Mouse (Mus musculus) kidney, adult 2 months (tissue): ENCODE data around the gene Rps12. TPM values are rescaled to one million over a fixed set of nuclear protein-coding genes. Genes with fewer than 3 reads are reported as not detected.
"Not testable (repeated sequence)": the region's sequence is repeated elsewhere in the genome, so short reads cannot be mapped to it uniquely, and the experiment has no call there.

Source experiments
- DNase-seq: peaks from one replicate; pipeline ENCODE4 v3.0.0; 2021
- H3K27ac ChIP-seq: fragments of 200-500 bp; 2 replicates; pipeline ENCODE4 v1.5.1; 2012; ENCODE audit warnings: low read depth, low read length, control low read depth, inconsistent platforms; ENCODE audit not compliant: insufficient read depth
- H3K27me3 ChIP-seq: fragments of 200-500 bp; replicated peaks from 2 replicates; pipeline ENCODE4 v1.6.1; 2012; ENCODE audit warnings: mild to moderate bottlenecking, moderate library complexity, low read length, inconsistent platforms; ENCODE audit not compliant: control insufficient read depth, insufficient read depth
- H3K36me3 ChIP-seq: fragments of 200-500 bp; 2 replicates; pipeline ENCODE4 v1.6.1; 2012; ENCODE audit warnings: mild to moderate bottlenecking, moderate library complexity, low read length, inconsistent platforms; ENCODE audit not compliant: control insufficient read depth, insufficient read depth
- H3K4me1 ChIP-seq: fragments of 200-500 bp; 2 replicates; pipeline ENCODE4 v1.6.1; 2011; ENCODE audit warnings: low read length; ENCODE audit not compliant: control insufficient read depth, insufficient read depth
- H3K4me3 ChIP-seq: fragments of 200-500 bp; 2 replicates; pipeline ENCODE4 v1.5.1; 2011; ENCODE audit warnings: mild to moderate bottlenecking, low read depth, low read length, control low read depth; ENCODE audit not compliant: insufficient read depth
- CTCF ChIP-seq: fragments of 200-500 bp; conservative IDR thresholded peaks from 2 replicates; pipeline ENCODE4 v1.5.1; 2011; ENCODE audit warnings: low read depth, mild to moderate bottlenecking, control low read depth, low read length, moderate library complexity, mixed read lengths; ENCODE audit not compliant: insufficient read depth, insufficient read length
- POLR2A ChIP-seq: fragments of 200-500 bp; IDR thresholded peaks from one replicate; pipeline ENCODE4 v1.6.1; 2011; ENCODE audit warnings: low read depth, low read length, control low read depth
- WGBS: fragments of 180-500 bp; shearing (Covaris S2); methylation state at CpG from one replicate; pipeline ENCODE4 v1.1.7; 2018; 5-methylcytosine and 5-hydroxymethylcytosine counted together
- polyA plus RNA-seq: library from polyadenylated mRNA; depleted of rRNA; stranded (reverse); fragments of >200 nt; gene quantifications from 2 replicates; pipeline ENCODE4 v1.2.3, GENCODE M21; 2012

The Rps12 gene
- polyA plus RNA-seq, 1 experiment: 1,136 TPM

GRCm38 (mm10) chr10:23797606-23798005, 10.5 kb upstream of the Rps12 start:
- no peaks in the 10 kb centered on the region for H3K36me3 ChIP-seq
- no peak overlapping the region for H3K27ac ChIP-seq
- H3K27me3 ChIP-seq: no peaks in the 10 kb centered on the region
- no peak for DNase-seq
- H3K4me3 ChIP-seq: no peak overlapping the region
- 12% methylated on average over 3 of the region's 3 CpGs for WGBS
- TF ChIP-seq CTCF (no peak), POLR2A (no peak)
- no peaks in the 10 kb centered on the region; the same call in 1 of the 2 replicates for H3K4me1 ChIP-seq

DNA sequence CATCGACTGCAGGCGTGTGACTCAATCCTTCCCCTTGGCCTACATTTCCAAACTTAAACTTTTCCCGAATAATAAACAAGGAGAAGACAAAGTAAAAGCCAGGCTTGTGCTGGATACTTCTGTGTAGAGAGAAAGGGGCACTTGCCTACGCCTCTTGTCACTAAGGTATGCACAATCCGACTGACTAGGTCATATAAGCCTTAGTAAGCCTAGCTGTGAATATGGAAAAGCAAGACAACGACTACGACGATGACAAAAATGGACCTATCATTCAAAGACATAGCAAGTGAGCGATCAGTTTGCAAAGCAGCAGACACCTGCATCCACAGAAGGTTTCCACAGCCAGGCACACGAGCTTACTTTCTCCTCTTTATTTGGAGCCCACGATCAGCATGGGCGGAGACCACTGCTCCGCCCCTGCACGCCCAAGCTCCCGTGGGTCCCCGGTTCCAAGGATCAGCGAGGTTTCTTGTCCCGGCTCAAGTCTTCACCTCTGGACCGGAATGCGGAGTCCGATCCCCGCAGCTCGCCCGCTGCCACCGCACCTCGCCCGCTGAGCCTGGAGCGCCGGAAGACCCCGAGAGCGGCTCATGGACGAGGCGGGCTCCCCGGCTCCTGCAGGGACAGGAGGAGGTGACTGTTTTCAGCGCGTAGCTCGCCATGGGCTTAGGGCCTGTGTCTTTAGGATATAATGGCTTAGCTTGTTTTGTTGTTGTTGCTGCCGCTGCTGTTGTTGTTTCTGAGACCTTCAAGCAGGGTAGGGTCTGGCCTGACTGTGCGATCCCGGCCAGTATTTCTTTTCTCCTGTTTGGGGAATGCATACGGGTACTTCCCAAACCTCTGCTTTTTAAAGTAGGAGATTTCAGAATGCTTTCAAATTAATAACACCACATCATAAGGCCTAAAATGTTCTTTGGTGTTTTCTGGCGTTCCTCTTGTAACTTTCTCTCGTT, 9.8 kb upstream of the Rps12 start, which contains the start of gene Slc18b1:
Slc18b1 (plus strand) TSS at position 436 of the 953 bp plus-strand sequence.
- peak within 1 kb of the TSS; percentile 93 for H3K27ac ChIP-seq
- DNase-seq: peak; percentile 80
- H3K4me3 ChIP-seq: peak within 1 kb of the TSS; percentile 98
- TF ChIP-seq POLR2A (no peak), CTCF (no peak)
- H3K36me3 ChIP-seq: no peaks in the 10 kb centered on the region
- no peaks in the 10 kb centered on the region; the same call in 1 of the 2 replicates for H3K4me1 ChIP-seq
- 4% methylated on average over 43 of the region's 43 CpGs for WGBS
- H3K27me3 ChIP-seq: no peaks in the 10 kb centered on the region

GRCm38 (mm10) chr10:23795871-23796520, 8.9 kb upstream of the Rps12 start:
- no peaks in the 10 kb centered on the region for H3K27me3 ChIP-seq
- no peak for DNase-seq
- no peaks in the 10 kb centered on the region; the same call in 1 of the 2 replicates for H3K4me1 ChIP-seq
- no peaks in the 10 kb centered on the region for H3K36me3 ChIP-seq
- 46% methylated on average over 9 of the region's 9 CpGs for WGBS
- TF ChIP-seq CTCF: no peak
- TF ChIP-seq POLR2A: no peak
- peak overlapping the region; percentile 93 for H3K27ac ChIP-seq
- no peak overlapping the region for H3K4me3 ChIP-seq

- DNase-seq: no peak
- Histone ChIP-seq H3K36me3 (peaks cover 10% of the 10 kb centered on the region), H3K27ac (peak overlapping the region; percentile 96), H3K27me3 (no peaks in the 10 kb centered on the region), H3K4me3 (peak overlapping the region; percentile 80), H3K4me1 (peaks cover 7% of the 10 kb centered on the region; the same call in 1 of the 2 replicates)
- 4% methylated on average over 8 of the region's 8 CpGs for WGBS
- TF ChIP-seq CTCF: no peak
- TF ChIP-seq POLR2A: no peak
These were observed 1.1 kb upstream of the Rps12 start for GRCm38 (mm10) chr10:23788056-23788600.

DNA sequence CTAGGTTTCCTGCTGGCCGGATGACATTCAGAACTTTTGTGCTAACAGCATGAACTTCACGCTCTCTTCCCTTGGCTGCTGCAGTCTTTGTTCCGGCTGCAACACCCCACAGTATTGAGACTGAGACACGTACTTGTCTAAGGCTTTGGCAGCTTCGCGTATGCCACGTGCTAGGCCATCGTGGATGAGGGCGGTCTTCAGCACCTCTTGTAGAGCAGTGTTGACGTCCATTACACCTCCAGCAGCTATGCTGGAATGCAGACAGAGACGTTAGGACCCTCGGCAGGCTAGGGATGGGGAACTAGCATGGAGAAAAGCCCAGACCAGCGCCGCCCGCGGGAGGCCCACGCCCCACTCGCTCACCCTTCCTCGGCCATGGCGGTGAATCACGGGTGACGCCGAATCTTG, 440 bp downstream of the Rps12 start:
- peaks cover 12% of the 10 kb centered on the region for H3K36me3 ChIP-seq
- H3K27ac ChIP-seq: peak overlapping the region; percentile 57; the same call in 1 of the 2 replicates
- H3K27me3 ChIP-seq, H3K4me1 ChIP-seq, DNase-seq: not testable (repeated sequence)
- WGBS: under 1% methylated on average over 23 of the region's 23 CpGs
- peak overlapping the region; percentile 89 for H3K4me3 ChIP-seq

- DNase-seq: no peak
- H3K4me3 ChIP-seq: peak overlapping the region; percentile 89
- 6% methylated on average over 4 of the region's 4 CpGs for WGBS
- H3K27ac ChIP-seq: no peak overlapping the region
- peaks cover 7% of the 10 kb centered on the region; the same call in 1 of the 2 replicates for H3K4me1 ChIP-seq
- peaks cover 12% of the 10 kb centered on the region for H3K36me3 ChIP-seq
- TF ChIP-seq POLR2A (no peak), CTCF (no peak)
- H3K27me3 ChIP-seq: no peaks in the 10 kb centered on the region
These were observed 1.0 kb downstream of the Rps12 start for GRCm38 (mm10) chr10:23786040-23786439.

GRCm38 (mm10) chr10:23785599-23785998, 1.5 kb downstream of the Rps12 start:
- not testable (repeated sequence) for H3K4me3 ChIP-seq, DNase-seq, H3K27me3 ChIP-seq, H3K4me1 ChIP-seq, H3K27ac ChIP-seq
- H3K36me3 ChIP-seq: peaks cover 12% of the 10 kb centered on the region
- 51% methylated on average over 7 of the region's 7 CpGs for WGBS
